Mouse (Mus musculus) layer of hippocampus, adult 8-10 months (tissue): Measurements from ENCODE around the gene Jak2. TPM values are rescaled to one million over a fixed set of nuclear protein-coding genes. Genes with fewer than 3 reads are reported as not detected.

Experiments used
- DNase-seq, 2 experiments: peaks; one replicate each; pipeline ENCODE4 v3.0.0; 2022; ENCODE audit warnings: low spot score in 2 of 2
- total RNA-seq, 4 experiments: library from RNA; stranded (reverse); gene quantifications; 2 replicates each; pipeline ENCODE4 v1.2.4; 2022

Jak2 gene
- total RNA-seq, 4 experiments from 2014 or later = 30.1 to 33.5 (median 31.4) TPM

DNA sequence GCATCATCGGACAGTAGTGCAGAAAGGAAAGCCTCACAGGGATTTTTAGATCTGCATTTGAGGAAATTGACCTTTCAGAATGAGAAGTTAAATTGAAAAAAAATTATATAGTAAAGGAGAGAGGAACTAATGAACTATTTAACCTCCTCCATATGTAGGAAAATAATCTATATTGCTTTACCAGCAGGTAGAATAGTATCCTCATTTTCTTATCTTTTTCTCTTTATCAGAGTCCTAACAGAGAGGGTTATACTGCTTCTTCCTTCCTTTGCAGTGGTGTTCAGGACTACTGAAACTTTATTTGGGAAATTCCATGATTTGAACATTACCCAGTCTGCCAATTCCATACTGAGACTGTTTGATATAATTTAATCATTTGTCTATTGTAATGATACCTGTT, 45.7 kb downstream of the Jak2 start:
- no peak for DNase-seq

GRCm38 (mm10) chr19:29300919-29301318, 49.3 kb downstream of the Jak2 start:
- no peak for DNase-seq

DNA sequence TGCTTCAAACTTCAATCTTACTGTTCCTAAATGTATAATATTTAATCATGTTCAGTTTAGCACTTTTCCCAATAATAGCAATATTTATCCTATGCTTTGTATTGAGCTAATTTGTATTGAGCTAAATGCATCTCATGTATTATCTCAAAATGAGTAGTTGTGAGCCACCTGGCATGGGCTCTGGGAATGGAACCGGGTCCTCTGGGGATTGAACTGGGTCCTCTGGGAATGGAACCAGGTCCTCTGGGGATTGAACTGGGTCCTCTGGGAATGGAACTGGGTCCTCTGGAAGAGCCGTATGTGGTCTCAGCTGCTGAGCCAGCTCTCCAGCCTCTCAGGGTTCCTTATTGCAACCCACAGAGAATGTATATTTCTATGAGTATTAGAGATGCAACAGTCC, 50.5 kb downstream of the Jak2 start:
- DNase-seq = no peak

GRCm38 (mm10) chr19:29308832-29309231, 57.2 kb downstream of the Jak2 start:
- DNase-seq = no peak

DNA sequence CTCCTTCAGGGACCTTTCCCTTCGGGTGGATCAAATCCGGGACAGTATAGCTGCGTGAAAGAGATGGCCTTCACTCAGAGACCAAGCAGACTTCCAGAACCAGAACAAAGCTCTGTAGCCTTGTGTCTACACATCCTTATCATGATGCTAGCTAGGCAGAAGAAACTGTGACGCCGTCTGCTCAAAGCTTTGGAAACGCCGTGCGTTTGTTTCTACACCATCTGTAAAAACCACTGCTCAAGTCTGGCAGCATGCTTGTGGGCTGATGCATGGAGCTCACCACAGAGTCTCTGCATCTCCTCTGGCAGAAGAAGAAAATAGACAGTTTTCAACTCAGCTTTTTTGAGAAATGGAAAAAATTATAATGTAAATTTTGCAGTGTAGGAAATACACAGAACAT, 60.2 kb downstream of the Jak2 start:
- DNase-seq = peak; percentile 53

DNA sequence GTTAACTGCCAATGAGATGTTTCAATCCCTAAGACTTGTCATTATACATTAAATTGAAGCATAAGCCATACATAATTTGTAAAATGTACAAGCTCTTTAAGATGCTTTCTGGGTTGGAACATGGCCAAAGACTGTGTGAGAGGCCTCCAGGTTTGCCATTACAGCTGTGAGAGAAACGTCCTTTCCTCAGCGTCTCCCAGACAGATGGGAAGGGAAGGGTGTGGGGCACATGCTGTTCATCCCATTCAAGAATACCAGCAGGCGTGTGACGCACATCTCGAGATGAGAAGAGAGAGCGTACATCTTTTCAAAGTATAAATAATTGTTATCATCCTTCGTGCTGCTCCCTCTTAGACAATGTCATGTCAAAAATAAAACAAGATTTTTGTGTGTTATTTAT, 61.0 kb downstream of the Jak2 start:
- no peak for DNase-seq

DNA sequence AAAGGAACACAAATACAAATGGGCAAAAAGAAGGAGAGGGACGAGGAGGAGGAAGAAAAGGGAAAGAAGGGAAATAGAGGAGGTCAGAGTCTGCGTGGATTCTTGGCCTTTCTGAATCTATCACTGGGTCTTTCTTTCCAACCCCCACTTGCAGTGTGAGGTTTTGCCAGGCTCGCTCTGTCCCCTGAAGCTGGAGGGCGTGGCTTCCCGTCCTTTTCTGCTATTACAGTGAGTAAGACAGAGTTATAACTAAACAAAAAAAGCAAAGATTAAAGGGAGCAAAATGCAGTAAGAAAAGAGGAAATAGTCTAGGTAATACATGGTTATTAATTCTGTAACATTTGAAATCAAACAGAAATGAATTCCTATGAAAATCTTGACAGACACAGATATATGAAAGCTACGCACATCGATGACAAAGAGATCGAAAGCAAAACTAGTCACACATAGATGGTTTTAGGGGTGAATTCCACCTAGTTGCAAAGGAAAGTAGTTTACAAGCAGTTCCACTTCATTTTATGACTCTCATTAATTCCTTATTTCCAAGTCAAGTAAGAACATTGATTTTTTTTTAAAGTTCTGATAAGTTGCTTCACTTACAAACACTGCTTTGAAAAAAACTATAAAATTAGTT, 71.9 kb downstream of the Jak2 start:
- DNase-seq = no peak

DNA sequence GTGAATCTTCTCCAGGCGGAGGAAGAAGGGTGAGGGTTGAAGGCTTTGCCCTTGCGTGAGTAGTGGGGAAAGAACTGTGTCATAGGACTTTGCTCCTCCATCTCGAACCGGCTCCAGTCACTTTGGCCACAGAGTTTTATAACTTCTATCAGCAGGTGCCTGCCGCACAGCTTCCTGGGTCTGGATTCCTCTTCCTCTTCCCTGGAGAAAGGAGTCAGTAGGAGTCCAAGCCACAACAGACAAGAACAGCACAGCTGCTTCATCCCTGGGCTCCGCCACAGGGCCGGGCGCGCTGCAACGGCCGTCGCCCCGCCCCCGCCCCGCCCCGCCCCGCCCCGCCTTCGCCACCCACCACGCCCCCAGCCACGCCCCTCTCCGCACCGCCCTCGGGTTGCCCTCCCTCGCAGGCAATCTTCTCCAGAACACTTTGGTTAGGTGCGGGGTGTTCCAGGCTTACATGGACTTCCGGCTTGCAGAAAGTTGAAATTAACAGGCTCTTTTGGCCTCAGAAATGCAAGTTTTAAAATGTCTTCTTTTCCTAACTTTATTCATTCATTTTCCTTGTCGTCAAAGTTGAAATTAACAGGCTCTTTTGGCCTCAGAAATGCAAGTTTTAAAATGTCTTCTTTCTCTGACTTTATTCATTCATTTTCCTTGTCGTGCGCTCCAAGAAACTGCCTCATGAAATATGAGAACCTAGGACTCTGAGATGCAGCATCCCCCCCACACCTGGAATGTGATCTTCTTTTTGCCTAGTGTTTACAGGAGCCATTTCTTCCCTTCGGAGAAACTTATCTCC, 73.6 kb downstream of the Jak2 start, which contains the start of gene Insl6:
Gene Insl6 (minus strand): TSS at position 304 of the 799 bp plus-strand sequence.
- no peak for DNase-seq

DNA sequence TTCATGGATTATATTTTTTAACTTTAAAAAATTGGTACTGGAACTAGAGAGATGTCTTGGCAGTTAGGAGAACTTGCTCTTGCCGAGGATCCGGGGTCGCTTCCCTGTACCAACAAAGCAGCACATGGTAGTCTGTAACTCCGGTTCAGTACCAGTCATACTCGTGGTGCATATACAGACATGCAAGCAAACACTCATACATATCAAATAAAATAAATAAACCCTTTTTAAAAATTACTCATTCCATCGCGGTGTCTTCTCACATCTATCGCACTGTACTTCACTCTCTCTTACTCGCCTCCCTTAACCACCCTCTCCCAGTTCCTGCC, 74.2 kb downstream of the Jak2 start:
- no peak for DNase-seq

GRCm38 (mm10) chr19:29326396-29326795, 74.8 kb downstream of the Jak2 start:
- no peak for DNase-seq

GRCm38 (mm10) chr19:29326822-29327552, 75.4 kb downstream of the Jak2 start:
- DNase-seq = no peak

GRCm38 (mm10) chr19:29334068-29334745, 82.6 kb downstream of the Jak2 start, which contains the start of gene Rln1:
Gene Rln1, minus strand, starts transcription at chr19:29334670.
- peak in 1 of 2 experiments; percentile 31 for DNase-seq

DNA sequence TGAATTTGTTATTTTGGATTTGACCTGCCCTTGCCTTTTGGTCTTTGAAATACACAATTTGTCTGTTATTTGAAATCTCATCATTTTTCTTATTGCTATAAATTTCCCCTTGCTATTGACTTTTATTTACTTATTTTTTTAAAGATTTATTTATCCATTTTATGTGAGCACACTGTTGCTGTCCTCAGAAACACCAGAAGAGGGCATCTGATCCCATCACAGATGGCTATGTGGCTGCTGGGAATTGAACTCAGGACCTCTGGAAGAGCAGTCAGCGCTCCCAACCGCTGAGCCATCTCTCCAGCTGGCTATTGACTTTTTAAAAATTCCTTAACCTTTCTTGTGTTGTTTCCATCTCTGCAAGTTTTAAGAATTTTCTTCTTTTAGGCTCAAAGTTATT, 85.0 kb downstream of the Jak2 start:
- DNase-seq = no peak

GRCm38 (mm10) chr19:29341029-29341428, 89.4 kb downstream of the Jak2 start:
- DNase-seq = no peak

DNA sequence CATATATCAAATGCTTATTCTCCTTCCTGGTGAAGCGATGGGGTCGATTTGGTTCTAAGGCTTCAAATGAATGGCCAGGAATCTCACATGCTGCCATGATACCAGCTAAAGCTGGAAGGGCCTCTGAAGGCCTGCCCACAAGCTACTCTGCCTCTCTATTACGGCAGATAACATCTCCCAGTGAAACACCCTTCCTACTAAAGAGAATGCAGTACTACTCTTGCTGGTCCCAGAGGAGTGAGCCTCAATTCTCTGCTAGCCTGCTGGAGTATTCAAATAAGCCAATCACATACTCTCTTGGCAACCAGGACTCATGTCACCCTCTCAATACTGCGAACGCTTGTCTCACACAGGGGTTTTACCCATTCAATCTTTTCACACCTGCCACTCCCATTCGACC, 90.7 kb downstream of the Jak2 start:
- no peak for DNase-seq

GRCm38 (mm10) chr19:29344868-29345267, 93.2 kb downstream of the Jak2 start:
- DNase-seq = no peak

- no peak for DNase-seq
Measured at GRCm38 (mm10) chr19:29345636-29346035, 94.0 kb downstream of the Jak2 start.

DNA sequence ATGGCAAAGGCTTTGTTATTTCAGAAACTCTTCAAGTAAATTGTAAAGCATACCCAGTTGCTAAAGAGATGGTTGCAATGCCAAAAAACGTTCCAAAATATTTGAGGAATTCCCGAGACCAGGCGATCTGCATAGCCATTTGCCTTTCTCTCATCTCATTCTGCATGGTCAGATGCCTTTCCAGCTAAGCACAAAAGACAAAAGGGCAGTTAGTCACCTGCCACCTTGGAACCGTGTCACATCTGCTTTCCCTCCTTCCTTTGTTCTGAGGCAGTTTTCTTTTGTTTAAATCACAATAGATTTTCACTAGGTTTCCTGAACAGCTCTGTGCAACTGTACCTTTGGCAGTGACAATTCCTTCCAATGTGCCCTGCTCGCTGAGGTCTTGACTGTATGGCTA, 99.4 kb downstream of the Jak2 start:
- no peak for DNase-seq

DNA sequence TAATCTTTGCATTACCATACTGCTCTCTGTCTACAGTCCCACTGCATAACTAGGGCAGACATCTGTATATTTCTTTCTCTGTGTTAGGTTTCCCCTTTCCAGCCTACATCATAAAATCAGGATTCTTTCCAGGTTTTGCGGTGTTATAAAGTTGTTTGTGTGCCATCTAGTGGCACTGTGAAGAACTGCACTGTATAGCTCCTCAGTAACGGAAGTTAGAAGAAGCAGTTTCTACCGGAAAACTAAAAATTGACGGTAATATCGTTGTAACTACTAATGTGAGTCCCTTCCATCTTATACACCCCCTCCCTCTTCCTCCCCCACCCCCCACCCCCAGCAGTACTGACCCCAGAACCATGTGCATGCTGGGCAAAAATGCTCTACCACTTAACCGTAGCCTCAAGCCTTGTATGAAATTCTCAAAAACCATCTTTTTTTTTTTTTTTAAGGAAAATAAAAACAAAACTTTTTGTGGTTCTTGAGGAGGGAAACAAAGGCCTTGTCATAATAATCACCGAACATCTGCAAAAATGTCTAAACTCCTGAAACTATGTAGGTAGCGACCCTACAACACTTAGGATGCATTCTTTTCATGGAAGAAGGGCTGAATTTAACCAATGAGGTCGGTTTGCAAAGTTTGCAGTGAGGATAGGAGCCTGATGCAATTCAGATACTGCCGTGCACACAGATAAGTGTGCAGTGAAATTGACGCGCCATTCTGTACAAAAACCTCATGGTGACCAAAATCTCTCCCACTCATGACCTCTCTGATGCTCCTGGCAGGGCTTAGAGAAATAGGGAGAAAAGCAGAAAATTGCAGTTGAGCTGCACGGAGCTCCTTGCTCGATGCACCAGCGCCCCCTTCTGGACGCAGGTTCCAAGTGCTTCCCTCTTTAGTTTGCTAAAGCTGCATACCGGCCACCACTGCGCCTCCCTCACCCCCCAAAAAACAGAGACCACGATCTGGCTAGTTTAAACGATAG, 103.6 kb downstream of the Jak2 start:
- DNase-seq = peak; percentile 65 to 86

- no peak for DNase-seq
Measured at GRCm38 (mm10) chr19:29356281-29356680, 104.7 kb downstream of the Jak2 start.

GRCm38 (mm10) chr19:29360251-29360650, 108.6 kb downstream of the Jak2 start:
- no peak for DNase-seq
